Mouse (Mus musculus): Measurements from ENCODE around the gene Zbtb45. TPM values are rescaled to one million over a fixed set of nuclear protein-coding genes. Genes with fewer than 3 reads are reported as not detected.

The Zbtb45 gene
- polyA plus RNA-seq, 1 experiment from 2014 or later: 34.4 TPM

DNA sequence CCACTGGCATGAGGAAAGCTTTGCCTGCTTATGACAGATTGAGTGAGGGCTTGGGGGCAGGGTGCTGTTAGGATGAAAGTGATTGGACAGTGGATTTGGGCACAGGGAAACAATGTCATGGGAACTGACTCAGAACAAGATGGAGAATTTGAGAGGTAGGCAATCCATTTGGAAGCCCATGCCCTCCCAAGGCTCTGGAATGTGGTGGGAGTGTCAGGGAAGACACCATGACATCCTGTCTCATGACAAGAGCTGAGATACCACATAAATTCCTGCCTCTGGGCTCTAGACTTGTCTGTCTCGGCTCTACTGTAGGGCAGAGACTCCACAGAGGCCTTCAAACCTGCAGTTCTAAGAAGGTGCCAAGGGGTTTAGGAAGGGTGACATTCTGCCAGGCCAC is 31.4 kb upstream of the Zbtb45 start:
- peaks cover 6% of the 10 kb centered on the region for H3K36me3 ChIP-seq
- H3K4me1 ChIP-seq (replicated peaks): peaks cover 38% of the 10 kb centered on the region
- peaks cover 16% of the 10 kb centered on the region for H3K9me3 ChIP-seq
- H3K27ac ChIP-seq: no peak overlapping the region
- DNase-seq (ENCODE audit: low spot score): no peak
- H3K27me3 ChIP-seq (ENCODE audit: insufficient read depth, poor library complexity, severe bottlenecking): peaks cover 55% of the 10 kb centered on the region
- no peak overlapping the region for H3K4me3 ChIP-seq
- WGBS: 78% methylated on average over 1 of the region's 1 CpGs

DNA sequence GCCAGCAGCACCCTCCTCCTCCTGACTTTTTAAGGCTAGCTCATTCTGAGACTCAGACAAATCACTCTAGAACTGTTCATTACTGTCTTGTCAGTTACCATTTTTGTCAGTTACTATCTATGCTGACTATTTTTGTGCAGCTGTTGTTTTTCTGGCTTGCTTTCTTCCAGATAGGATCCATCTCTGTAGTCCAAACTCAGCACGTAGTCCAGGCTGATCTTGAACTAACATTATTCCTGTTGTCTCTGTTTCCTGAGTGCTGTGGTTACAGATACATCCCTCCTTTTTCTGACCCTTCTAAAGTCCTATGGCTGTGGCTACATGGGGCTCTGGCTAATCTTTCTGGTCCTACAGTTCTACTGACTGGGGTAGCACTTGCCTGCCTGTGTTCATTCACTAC is 29.3 kb upstream of the Zbtb45 start:
- no peak for DNase-seq (ENCODE audit: low spot score)
- Histone ChIP-seq H3K4me1 (replicated peaks) (peaks cover 50% of the 10 kb centered on the region), H3K27ac (peak overlapping the region; percentile 100), H3K27me3 (ENCODE audit: insufficient read depth, poor library complexity, severe bottlenecking) (peaks cover 37% of the 10 kb centered on the region), H3K36me3 (peaks cover 22% of the 10 kb centered on the region), H3K4me3 (peak overlapping the region; percentile 79), H3K9me3 (peaks cover 12% of the 10 kb centered on the region)
- WGBS: 91% methylated on average over 1 of the region's 1 CpGs

DNA sequence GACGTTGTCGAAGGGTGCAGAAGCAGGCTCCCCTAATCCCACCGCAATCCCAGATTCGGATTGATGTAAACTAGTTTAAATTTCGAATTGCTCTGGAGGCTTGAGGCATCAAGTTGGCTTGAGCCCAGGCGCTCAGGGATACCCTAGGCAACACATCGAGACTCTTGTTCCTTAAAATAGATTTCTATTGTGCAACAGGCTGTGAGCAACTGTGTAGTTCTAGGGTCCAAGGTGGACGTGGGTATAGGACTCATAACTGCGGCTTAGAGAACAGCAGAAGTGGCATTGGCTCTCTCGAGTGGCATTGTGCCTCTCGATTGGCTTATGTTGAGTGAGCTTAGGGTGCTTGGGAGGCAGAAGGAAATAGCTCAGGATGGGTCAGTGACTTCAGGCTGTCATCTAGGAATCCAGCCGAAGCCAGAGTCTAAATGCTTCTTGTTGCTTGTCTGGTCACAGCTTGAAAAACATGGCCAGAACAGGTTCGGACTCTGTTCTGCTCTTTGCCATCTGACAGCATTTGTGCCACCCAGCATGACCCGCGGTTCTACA is 28.9 kb upstream of the Zbtb45 start:
- peaks cover 32% of the 10 kb centered on the region for H3K27me3 ChIP-seq (ENCODE audit: insufficient read depth, poor library complexity, severe bottlenecking)
- H3K36me3 ChIP-seq: peaks cover 22% of the 10 kb centered on the region
- 25% methylated on average over 15 of the region's 15 CpGs for WGBS
- peaks cover 12% of the 10 kb centered on the region for H3K9me3 ChIP-seq
- no peak for DNase-seq (ENCODE audit: low spot score)
- H3K4me1 ChIP-seq (replicated peaks): peaks cover 50% of the 10 kb centered on the region
- H3K27ac ChIP-seq: peak overlapping the region; percentile 100
- H3K4me3 ChIP-seq: peak overlapping the region; percentile 79

DNA sequence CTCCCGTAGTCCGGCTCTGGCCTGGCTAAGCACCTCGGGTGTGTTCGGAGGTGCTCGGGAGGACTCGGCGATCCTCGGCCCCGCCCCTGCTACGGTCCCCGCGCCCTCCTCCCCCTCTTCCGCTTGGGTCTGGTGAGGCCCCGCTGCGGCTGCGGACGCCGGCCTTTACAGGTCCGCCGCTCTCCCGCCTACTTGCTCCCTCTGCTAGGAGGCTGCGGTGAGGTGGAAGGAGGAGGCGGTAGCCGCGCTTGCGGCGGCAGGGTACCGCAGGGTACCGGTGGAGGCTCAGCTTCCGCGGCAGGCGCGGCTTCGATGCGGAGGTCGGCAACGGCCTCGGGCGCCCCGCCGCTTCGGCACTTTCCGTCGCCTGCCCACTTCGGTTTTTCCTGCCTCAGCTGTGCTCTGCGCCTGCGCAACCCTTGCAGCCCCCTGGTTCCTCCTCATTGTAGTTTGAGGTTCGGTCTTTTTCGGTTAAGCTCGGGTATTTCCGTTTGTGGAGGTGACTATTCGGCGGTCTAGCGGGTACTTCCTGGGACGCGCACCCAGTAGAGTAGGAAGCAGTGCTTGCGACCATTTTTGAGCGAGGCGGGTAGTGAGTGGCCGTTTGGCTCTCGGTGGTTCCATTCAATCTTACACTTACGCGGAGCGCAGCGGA is 28.2 kb upstream of the Zbtb45 start, which contains the start of gene Ube2m:
TSS of gene Ube2m (minus strand) at position 375 of the 655 bp plus-strand sequence.
- Histone ChIP-seq H3K4me1 (replicated peaks) (peaks cover 50% of the 10 kb centered on the region), H3K9me3 (peaks cover 6% of the 10 kb centered on the region), H3K4me3 (peak within 1 kb of the TSS; percentile 79), H3K27me3 (ENCODE audit: insufficient read depth, poor library complexity, severe bottlenecking) (peaks cover 26% of the 10 kb centered on the region), H3K36me3 (peaks cover 27% of the 10 kb centered on the region), H3K27ac (peak within 1 kb of the TSS; percentile 100)
- WGBS: under 1% methylated on average over 65 of the region's 65 CpGs
- peak; percentile 99 for DNase-seq (ENCODE audit: low spot score)

DNA sequence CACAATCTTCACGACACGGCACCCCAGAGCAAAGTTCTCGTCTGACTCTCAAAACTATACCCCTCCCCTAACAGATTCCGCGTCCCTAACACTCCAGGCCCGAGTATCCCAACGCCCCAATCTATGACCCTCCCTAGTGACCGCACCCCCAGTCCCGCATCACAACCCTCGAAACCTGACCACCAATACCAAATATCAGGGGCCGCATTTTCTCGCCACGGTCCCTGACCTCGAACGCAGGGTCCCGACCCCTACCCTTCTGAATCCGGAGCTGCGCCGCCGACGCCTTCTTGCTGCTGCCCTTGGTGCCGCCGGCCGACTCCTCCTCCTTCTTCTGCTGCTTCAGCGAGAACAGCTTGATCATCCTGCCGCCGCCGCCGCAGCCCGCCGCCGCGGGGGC is 27.5 kb upstream of the Zbtb45 start:
- DNase-seq (ENCODE audit: low spot score): no peak
- peaks cover 19% of the 10 kb centered on the region for H3K27me3 ChIP-seq (ENCODE audit: insufficient read depth, poor library complexity, severe bottlenecking)

DNA sequence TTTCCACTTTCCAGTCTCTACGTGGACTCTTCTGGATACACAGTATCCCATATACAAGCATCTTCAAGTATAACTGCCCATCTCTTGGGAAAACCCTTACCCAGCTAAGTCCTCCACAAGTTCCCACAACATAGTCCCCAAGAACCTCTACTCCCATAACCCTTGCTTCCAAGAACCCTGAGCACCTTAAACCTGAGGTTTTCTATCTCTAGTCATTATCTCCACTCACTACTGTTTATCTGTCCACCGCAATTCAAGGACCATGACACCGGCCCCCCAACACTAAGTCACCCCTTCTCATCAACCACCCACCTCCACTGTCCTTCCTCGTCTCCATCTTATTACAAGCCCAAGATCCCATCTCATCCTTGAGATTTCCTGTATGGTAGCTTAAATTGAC is 27.0 kb upstream of the Zbtb45 start:
- Histone ChIP-seq H3K9me3 (peaks cover 3% of the 10 kb centered on the region; the same call in 1 of the 2 replicates), H3K27me3 (ENCODE audit: insufficient read depth, poor library complexity, severe bottlenecking) (peaks cover 14% of the 10 kb centered on the region), H3K4me3 (peak overlapping the region; percentile 79), H3K4me1 (replicated peaks) (peaks cover 61% of the 10 kb centered on the region), H3K36me3 (peaks cover 39% of the 10 kb centered on the region), H3K27ac (peak overlapping the region; percentile 100)
- DNase-seq (ENCODE audit: low spot score): no peak
- 47% methylated on average over 4 of the region's 4 CpGs for WGBS

More for the DNA sequence above, 27.5 kb upstream of the Zbtb45 start:
- H3K36me3 ChIP-seq: peaks cover 34% of the 10 kb centered on the region
- H3K9me3 ChIP-seq: peaks cover 3% of the 10 kb centered on the region; the same call in 1 of the 2 replicates
- peaks cover 57% of the 10 kb centered on the region for H3K4me1 ChIP-seq (replicated peaks)
- peak overlapping the region; percentile 79 for H3K4me3 ChIP-seq
- peak overlapping the region; percentile 100 for H3K27ac ChIP-seq
- under 1% methylated on average over 32 of the region's 33 CpGs for WGBS

DNA sequence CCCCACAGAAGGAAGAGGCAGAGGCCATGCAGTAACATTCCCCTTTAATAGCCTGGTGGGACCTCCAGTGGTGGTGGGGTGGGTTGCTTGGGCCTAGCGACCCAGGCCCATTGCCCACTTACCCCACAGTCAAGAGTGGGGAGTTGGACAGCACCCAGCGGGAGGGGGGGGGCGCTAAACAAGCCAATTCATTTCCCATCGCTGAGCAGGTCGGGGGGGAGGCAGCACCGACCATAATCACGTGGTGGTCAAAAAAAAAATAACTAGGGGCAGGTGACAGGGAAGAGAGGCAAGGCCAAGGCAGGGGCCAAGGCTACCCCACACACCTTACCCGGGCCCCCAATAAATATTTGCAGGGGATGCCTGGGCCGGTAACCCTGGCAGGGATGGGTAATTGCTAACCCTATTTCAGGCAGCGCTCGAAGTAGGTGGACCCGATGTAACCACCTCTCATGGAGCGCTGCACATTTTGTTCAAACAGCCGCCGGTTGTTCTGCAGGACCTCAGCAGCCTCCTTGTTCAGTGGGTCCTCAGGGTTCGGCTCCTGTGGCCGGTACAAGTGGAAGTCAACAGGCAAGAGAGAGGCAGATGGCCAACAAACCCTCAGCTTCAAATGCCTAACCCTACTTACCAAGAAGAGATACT is 25.5 kb upstream of the Zbtb45 start:
- no peak for DNase-seq (ENCODE audit: low spot score)
- Histone ChIP-seq H3K36me3 (peaks cover 54% of the 10 kb centered on the region), H3K4me3 (peak overlapping the region; percentile 66), H3K27ac (peak overlapping the region; percentile 91), H3K4me1 (replicated peaks) (peaks cover 61% of the 10 kb centered on the region), H3K27me3 (ENCODE audit: insufficient read depth, poor library complexity, severe bottlenecking) (no peaks in the 10 kb centered on the region), H3K9me3 (peaks cover 3% of the 10 kb centered on the region; the same call in 1 of the 2 replicates)
- WGBS: 88% methylated on average over 17 of the region's 17 CpGs

DNA sequence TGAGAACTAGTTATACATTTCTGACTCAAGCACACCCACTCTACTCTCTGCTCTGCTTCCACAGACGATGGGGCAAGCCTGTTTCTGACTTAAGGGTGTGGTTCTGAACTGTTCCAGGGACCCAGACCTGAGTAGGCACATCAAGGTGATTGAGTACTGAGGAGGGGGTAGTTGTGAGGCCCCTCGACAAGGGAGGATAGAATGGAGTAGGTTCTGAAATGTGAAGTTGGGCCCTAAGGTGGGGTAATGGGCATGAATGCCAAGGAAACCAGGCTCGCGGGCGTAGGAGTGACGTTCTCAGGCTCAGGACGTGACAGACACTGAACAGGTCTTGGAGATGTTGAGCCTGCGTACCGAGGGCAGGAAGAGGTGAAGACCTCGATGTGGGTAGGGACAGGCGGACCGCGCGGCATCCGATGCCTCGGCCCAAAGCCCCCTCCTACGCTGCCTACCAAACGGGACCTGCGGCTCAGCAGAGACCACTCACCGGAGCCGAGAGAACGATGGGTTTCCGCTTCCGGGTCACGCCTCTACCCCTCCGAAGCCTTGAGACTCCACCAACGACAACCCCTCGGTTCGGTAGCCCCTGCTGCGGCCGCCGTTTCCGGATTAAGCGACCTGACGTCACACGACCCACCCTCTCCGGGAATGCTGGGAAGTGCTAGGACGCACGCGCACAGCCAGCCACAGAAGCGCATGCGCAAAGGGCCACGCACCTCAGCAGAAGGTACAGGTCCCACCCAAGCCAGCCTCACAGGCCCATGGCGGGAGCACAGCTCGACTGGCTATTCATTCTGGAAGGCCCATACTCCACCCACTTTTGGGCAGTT is 24.5 kb upstream of the Zbtb45 start, which contains the start of gene Chmp2a:
TSS of gene Chmp2a (minus strand) at position 660 of the 830 bp plus-strand sequence.
- Histone ChIP-seq H3K4me1 (replicated peaks) (peaks cover 61% of the 10 kb centered on the region), H3K9me3 (peaks cover 3% of the 10 kb centered on the region; the same call in 1 of the 2 replicates), H3K4me3 (peak within 1 kb of the TSS; percentile 66), H3K27me3 (ENCODE audit: insufficient read depth, poor library complexity, severe bottlenecking) (no peaks in the 10 kb centered on the region), H3K36me3 (peaks cover 64% of the 10 kb centered on the region), H3K27ac (peak within 1 kb of the TSS; percentile 91)
- WGBS: 1% methylated on average over 45 of the region's 45 CpGs
- DNase-seq (ENCODE audit: low spot score): peak; percentile 98

DNA sequence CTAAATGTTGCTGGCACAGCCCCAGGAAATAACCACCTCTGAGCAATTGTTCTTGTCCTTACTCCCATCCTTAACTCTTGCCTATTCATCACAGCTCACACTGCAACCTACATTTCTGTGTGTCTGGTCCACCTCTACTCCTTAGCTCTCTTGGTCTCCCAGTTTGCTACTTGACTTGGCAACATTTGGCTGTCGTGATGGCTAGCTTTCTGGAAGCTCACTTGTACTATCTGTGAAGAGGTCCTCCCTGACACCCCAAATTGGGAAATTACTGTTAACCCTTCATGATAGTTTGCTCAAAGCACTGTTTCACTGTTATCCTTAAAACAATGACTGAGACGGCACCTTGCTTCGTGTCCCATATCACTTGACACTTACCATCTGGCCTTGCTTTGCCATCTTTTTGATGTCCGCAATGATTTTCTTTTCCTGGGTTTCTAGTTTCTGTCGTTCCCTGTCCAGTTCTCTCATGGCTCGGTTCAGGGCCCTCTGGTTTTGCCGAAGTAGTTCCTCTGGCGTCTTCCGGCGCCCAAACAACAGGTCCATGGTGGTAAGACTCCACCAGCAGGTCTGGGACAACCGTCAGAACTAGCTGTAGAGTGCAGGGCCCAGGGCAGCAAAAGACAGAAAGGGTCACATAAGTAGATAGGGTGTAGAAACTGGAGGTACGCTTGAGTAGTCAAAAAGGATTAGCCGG is 23.8 kb upstream of the Zbtb45 start:
- Histone ChIP-seq H3K36me3 (peaks cover 71% of the 10 kb centered on the region), H3K9me3 (peaks cover 3% of the 10 kb centered on the region; the same call in 1 of the 2 replicates), H3K4me1 (replicated peaks) (peaks cover 53% of the 10 kb centered on the region), H3K27ac (peak overlapping the region; percentile 91), H3K4me3 (peak overlapping the region; percentile 66), H3K27me3 (ENCODE audit: insufficient read depth, poor library complexity, severe bottlenecking) (no peaks in the 10 kb centered on the region)
- peak; percentile 14 for DNase-seq (ENCODE audit: low spot score)
- WGBS: 54% methylated on average over 13 of the region's 13 CpGs

DNA sequence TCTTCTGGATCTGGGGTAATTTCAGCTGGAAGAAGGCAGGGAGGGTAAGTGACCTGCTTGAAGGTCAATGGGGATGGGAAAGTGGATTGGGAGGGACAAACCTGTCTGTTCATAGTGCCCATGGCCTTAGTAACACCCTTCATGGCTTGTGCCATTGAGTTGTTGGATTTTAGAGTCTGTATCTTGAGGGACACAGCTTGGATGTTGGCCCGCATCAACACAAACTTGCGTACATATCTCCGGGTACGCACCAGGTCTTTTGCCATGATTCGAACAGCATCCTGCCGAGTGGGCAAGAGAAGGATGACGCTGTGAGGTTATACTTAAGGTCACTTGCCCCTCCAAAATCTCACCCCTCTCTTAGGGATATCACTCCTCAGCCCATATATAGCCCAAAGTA is 22.7 kb upstream of the Zbtb45 start:
- Histone ChIP-seq H3K4me3 (peak overlapping the region; percentile 2; the same call in 1 of the 2 replicates), H3K4me1 (replicated peaks) (peaks cover 50% of the 10 kb centered on the region), H3K27ac (no peak overlapping the region), H3K9me3 (no peaks in the 10 kb centered on the region), H3K36me3 (peaks cover 82% of the 10 kb centered on the region), H3K27me3 (ENCODE audit: insufficient read depth, poor library complexity, severe bottlenecking) (no peaks in the 10 kb centered on the region)
- 96% methylated on average over 7 of the region's 7 CpGs for WGBS
- no peak for DNase-seq (ENCODE audit: low spot score)

DNA sequence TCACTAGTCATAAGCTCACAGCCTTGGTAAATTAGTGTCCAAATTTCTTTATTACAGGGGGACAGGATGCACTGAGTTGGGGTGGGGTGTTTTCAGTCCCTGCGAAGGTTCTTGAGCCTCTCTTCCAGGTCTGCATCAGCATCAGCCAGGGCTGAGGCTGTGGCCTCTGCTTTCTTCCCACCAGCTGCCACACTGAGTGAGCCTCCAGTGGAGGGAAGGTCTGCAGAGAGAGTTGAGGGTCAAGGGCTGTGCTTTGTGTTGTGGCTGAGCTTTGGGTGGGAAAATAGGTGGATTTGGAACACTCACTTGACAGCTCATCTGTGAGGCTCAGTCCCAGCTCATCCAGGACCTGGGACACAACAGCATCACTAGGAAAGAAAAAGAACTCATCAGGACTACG is 22.1 kb upstream of the Zbtb45 start:
- DNase-seq (ENCODE audit: low spot score): no peak
- no peaks in the 10 kb centered on the region for H3K9me3 ChIP-seq
- 0 out of 2 replicates have a peak overlapping the region, but pooled peaks have one; percentile 9 for H3K4me3 ChIP-seq
- H3K27ac ChIP-seq: no peak overlapping the region
- H3K4me1 ChIP-seq (replicated peaks): peaks cover 51% of the 10 kb centered on the region
- H3K36me3 ChIP-seq: peaks cover 87% of the 10 kb centered on the region
- WGBS: 88% methylated on average over 2 of the region's 2 CpGs
- H3K27me3 ChIP-seq (ENCODE audit: insufficient read depth, poor library complexity, severe bottlenecking): no peaks in the 10 kb centered on the region

DNA sequence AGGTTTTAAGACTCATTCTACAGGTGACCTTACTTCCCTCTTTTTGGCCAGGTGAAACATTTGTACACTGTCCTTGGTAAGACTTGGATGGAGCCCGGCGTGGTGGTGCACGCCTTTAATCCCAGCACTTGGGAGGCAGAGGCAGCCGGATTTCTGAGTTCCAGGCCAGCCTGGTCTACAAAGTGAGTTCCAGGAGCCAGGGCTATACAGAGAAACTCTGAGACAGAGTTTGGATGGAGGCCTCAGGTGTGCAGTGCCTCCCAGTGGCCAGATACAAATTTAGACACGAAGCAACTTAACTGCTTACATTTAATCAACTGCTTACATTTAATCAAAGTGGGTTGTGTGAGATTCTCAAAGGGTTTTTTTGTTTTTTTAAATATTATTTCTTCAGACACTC is 21.2 kb upstream of the Zbtb45 start:
- no peak for DNase-seq (ENCODE audit: low spot score)
- Histone ChIP-seq H3K36me3 (peaks cover 89% of the 10 kb centered on the region), H3K4me1 (replicated peaks) (peaks cover 50% of the 10 kb centered on the region), H3K4me3 (no peak overlapping the region), H3K27ac (no peak overlapping the region), H3K27me3 (ENCODE audit: insufficient read depth, poor library complexity, severe bottlenecking) (no peaks in the 10 kb centered on the region), H3K9me3 (no peaks in the 10 kb centered on the region)
- WGBS: 77% methylated on average over 5 of the region's 5 CpGs
